Mouse (Mus musculus): ENCODE data around the gene Mtmr10.

Gene Mtmr10

GRCm38 (mm10) chr7:64287414-64288091, at the start of gene Mtmr10:
TSS of gene Mtmr10 (plus strand) at chr7:64287653.
- DNase-seq, result peak; percentile 99

- no peak for DNase-seq
Measured at GRCm38 (mm10) chr7:64237747-64238146, 49.7 kb upstream of the Mtmr10 start.

- no peak for DNase-seq
Measured at GRCm38 (mm10) chr7:64238410-64239086, 48.9 kb upstream of the Mtmr10 start.

- DNase-seq, result no peak
Measured at GRCm38 (mm10) chr7:64239138-64239805, 48.2 kb upstream of the Mtmr10 start.

- DNase-seq, result no peak
Measured at GRCm38 (mm10) chr7:64239806-64240315, 47.6 kb upstream of the Mtmr10 start.

GRCm38 (mm10) chr7:64242424-64242823, 45.0 kb upstream of the Mtmr10 start:
- DNase-seq, result no peak

- no peak for DNase-seq
Measured at GRCm38 (mm10) chr7:64244371-64244770, 43.1 kb upstream of the Mtmr10 start.

- no peak for DNase-seq
Measured at GRCm38 (mm10) chr7:64246713-64247112, 40.7 kb upstream of the Mtmr10 start.

GRCm38 (mm10) chr7:64248352-64248751, 39.1 kb upstream of the Mtmr10 start:
- no peak for DNase-seq

GRCm38 (mm10) chr7:64249715-64250114, 37.7 kb upstream of the Mtmr10 start:
- DNase-seq, result no peak

- no peak for DNase-seq
Measured at GRCm38 (mm10) chr7:64250417-64250816, 37.0 kb upstream of the Mtmr10 start.

- DNase-seq, result no peak
Measured at GRCm38 (mm10) chr7:64253736-64254135, 33.7 kb upstream of the Mtmr10 start.

GRCm38 (mm10) chr7:64265502-64266279, 21.8 kb upstream of the Mtmr10 start:
- no peak for DNase-seq

GRCm38 (mm10) chr7:64266587-64266986, 20.9 kb upstream of the Mtmr10 start:
- DNase-seq, result no peak

GRCm38 (mm10) chr7:64271926-64272325, 15.5 kb upstream of the Mtmr10 start:
- no peak for DNase-seq

- no peak for DNase-seq
Measured at GRCm38 (mm10) chr7:64275518-64275917, 11.9 kb upstream of the Mtmr10 start.

- no peak for DNase-seq
Measured at GRCm38 (mm10) chr7:64276921-64277320, 10.5 kb upstream of the Mtmr10 start.

- no peak for DNase-seq
Measured at GRCm38 (mm10) chr7:64278526-64278925, 8.9 kb upstream of the Mtmr10 start.

GRCm38 (mm10) chr7:64279548-64279947, 7.9 kb upstream of the Mtmr10 start:
- no peak for DNase-seq

- no peak for DNase-seq
Measured at GRCm38 (mm10) chr7:64286566-64286965, 887 bp upstream of the Mtmr10 start.

GRCm38 (mm10) chr7:64289416-64289815, 2.0 kb downstream of the Mtmr10 start:
- DNase-seq, result no peak

- no peak for DNase-seq
Measured at GRCm38 (mm10) chr7:64290431-64290830, 3.0 kb downstream of the Mtmr10 start.

GRCm38 (mm10) chr7:64291722-64292121, 4.3 kb downstream of the Mtmr10 start:
- no peak for DNase-seq

Measured in right cerebral cortex, postnatal 4 days (tissue).